Mouse (Mus musculus) neural tube, embryonic 10.5 days (tissue): ENCODE data around the gene Acp5.
A peak's percentile ranks its signal among the peaks of the same experiment; 100 is the strongest.

Source experiments
- DNase-seq: peaks from one replicate; pipeline ENCODE4 v3.0.0-alpha.2; 2017; ENCODE audit warnings: low spot score; ENCODE audit errors: extremely low spot score

The Acp5 gene

GRCm38 (mm10) chr9:22108194-22108593 lies 27.3 kb downstream of the Acp5 start:
- no peak for DNase-seq

- no peak for DNase-seq
Measured at GRCm38 (mm10) chr9:22099922-22100321, 35.6 kb downstream of the Acp5 start.

- no peak for DNase-seq
Measured at GRCm38 (mm10) chr9:22098993-22099696, 36.4 kb downstream of the Acp5 start, which contains the start of gene Cnn1. Cnn1 (plus strand) TSS chr9:22099216.

GRCm38 (mm10) chr9:22095854-22096307 lies 39.6 kb downstream of the Acp5 start:
- peak; percentile 80 for DNase-seq

GRCm38 (mm10) chr9:22092746-22093145 lies 42.8 kb downstream of the Acp5 start:
- DNase-seq: no peak

GRCm38 (mm10) chr9:22089986-22090385 lies 45.5 kb downstream of the Acp5 start:
- no peak for DNase-seq

GRCm38 (mm10) chr9:22089281-22089680 lies 46.2 kb downstream of the Acp5 start:
- DNase-seq: no peak

GRCm38 (mm10) chr9:22087034-22087618 lies 48.4 kb downstream of the Acp5 start:
- DNase-seq: no peak

- DNase-seq: no peak
Measured at GRCm38 (mm10) chr9:22086012-22086411, 49.5 kb downstream of the Acp5 start.

GRCm38 (mm10) chr9:22085022-22085834 lies 50.3 kb downstream of the Acp5 start, which contains the start of gene Ecsit:
Ecsit (minus strand) TSS chr9:22085438.
- DNase-seq: peak; percentile 87

GRCm38 (mm10) chr9:22084667-22085021 lies 50.9 kb downstream of the Acp5 start:
- no peak for DNase-seq
